Mouse (Mus musculus): Measurements from ENCODE around the gene Rgmb. TPM values are rescaled to one million over a fixed set of nuclear protein-coding genes. Genes with fewer than 3 reads are reported as not detected.

Rgmb gene
- total RNA-seq, 2 experiments from 2014 or later = 26.4 to 28.8 TPM

DNA sequence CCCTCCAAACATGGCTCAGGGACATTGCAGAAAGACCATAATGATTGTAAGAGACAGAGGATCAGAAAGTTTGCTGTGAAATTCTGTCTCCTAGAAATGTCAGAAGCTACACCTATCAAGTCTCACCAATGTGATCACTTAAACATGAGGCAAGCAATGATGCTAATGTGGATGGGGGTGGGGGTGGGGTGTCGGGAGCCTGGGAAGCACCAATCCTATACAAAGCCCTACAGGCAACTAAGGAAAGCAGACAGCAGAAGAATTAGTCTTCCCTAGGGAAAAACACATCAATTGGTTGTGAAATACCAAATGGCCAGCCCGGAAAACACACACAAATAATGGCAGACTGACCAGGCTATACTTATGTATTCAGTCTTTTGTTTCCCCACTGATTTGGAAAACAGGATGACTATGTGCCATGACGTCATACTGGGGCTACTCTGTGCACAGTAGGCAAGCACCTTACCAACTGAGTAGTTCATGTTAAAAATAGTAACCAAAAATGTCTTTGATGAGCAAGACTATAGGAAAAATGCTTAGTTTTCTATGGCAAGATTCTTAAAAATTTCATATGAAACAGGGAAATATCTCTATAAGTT is 31.5 kb downstream of the Rgmb start:
- intact Hi-C loops (cut with DNase I) = loop anchor here (5.0 kb wide), 1 partner anchor 163 kb away; no protein-coding TSS in a partner anchor
- no peak for DNase-seq

DNA sequence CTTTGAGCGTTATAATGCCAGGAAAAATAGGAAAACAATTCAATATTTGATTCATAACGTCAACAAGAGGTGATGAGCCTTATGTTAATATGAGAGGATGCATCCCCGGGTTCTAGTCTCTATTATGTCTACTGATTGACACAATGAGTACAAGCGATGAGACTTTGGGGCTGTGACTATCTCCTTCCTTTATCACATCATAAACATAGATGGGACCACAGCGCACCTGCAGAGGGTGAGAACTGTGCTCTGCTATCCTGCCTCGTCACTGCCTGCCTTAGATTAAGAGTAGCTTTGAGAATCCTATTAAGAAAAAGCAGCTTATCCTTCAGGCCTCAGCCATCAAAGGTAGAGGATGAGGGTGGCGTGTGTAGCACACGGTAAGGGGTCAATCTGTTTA is 40.1 kb downstream of the Rgmb start:
- intact Hi-C loops (cut with DNase I) = no loop called here
- DNase-seq = no peak

GRCm38 (mm10) chr17:15787036-15787435 is 43.8 kb downstream of the Rgmb start:
- intact Hi-C loops (cut with DNase I) = loop anchor here (2.0 kb wide), 1 partner anchor 1114 kb away; no protein-coding TSS in a partner anchor
- DNase-seq = peak in 1 of 2 experiments; percentile 53

GRCm38 (mm10) chr17:15777979-15778378 is 52.9 kb downstream of the Rgmb start:
- no peak for DNase-seq
- intact Hi-C loops (cut with DNase I) = no loop called here

DNA sequence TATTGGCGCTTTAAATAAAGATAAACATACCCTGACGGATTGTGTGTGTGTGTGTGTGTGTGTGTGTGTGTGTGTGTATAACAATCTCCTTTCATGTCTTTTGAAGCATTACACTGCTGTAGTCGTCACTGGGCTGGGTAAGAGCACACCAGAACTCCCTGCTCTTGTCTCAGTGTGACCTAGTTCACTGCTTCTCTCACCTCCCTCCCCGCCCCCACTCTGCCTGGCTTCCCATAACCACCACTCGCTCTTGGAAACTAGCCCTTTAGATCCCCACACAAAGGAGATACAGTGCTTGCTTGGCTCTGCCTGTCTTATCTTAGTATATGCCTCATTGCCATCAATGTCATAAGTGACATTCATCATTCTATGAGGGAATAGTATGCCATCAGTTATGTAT is 54.5 kb downstream of the Rgmb start:
- intact Hi-C loops (cut with DNase I) = no loop called here
- no peak for DNase-seq

- intact Hi-C loops (cut with DNase I) = no loop called here
- DNase-seq = no peak
Measured at GRCm38 (mm10) chr17:15774565-15775215, 56.1 kb downstream of the Rgmb start.

GRCm38 (mm10) chr17:15773956-15774355 is 56.9 kb downstream of the Rgmb start:
- intact Hi-C loops (cut with DNase I) = no loop called here

GRCm38 (mm10) chr17:15769081-15769724 is 61.6 kb downstream of the Rgmb start:
- DNase-seq = no peak
- intact Hi-C loops (cut with DNase I) = no loop called here

More at GRCm38 (mm10) chr17:15773956-15774355, 56.9 kb downstream of the Rgmb start:
- DNase-seq = no peak

- DNase-seq = no peak
- intact Hi-C loops (cut with DNase I) = no loop called here
Measured at GRCm38 (mm10) chr17:15761191-15761590, 69.6 kb downstream of the Rgmb start.

Other genes starting within 250 kb of the Rgmb start
- gene Chd1, start 126.1 kb downstream of the Rgmb start, total RNA-seq (2021) = 10 to 100 TPM; 21.6 to 28.0 TPM